Mouse (Mus musculus): ENCODE measurements around the gene Ccdc28b.

GRCm38 (mm10) chr4:129624281-129625028 lies 708 bp upstream of the Ccdc28b start:
- no peak for TF ChIP-seq CTCF (conservative IDR thresholded peaks at IDR 0.05; ENCODE audit: insufficient read depth, insufficient read length, low read depth, low read length)
- no peak for TF ChIP-seq POLR2A (IDR thresholded peaks at IDR 0.05; ENCODE audit: low read depth, low read length)
